Mouse (Mus musculus) kidney, embryonic 16.5 days (tissue): Measurements from ENCODE around the gene Cdc42bpg. TPM values are rescaled to one million over a fixed set of nuclear protein-coding genes. Genes with fewer than 3 reads are reported as not detected.
A peak's percentile ranks its signal among the peaks of the same experiment; 100 is the strongest.

Experiments used
- ATAC-seq: fragments of 200-750 bp; cut with Nextera tagmentation; 2 replicates; pipeline ENCODE4 v1.8.0; 2017; ENCODE audit warnings: moderate TSS enrichment; ENCODE audit not compliant: low FRiP score, low TSS enrichment
- H3K27ac ChIP-seq: fragments of 300-500 bp; sonication (generic); 2 replicates; pipeline ENCODE4 v1.5.1; 2014; ENCODE audit warnings: low read length
- H3K27me3 ChIP-seq: fragments of 300-500 bp; sonication (generic); 2 replicates; pipeline ENCODE4 v1.6.1; 2014; ENCODE audit warnings: low read length, control low read depth, mixed read lengths; ENCODE audit not compliant: insufficient read depth
- H3K36me3 ChIP-seq: fragments of 300-500 bp; sonication (generic); 2 replicates; pipeline ENCODE4 v1.6.1; 2014; ENCODE audit warnings: low read length, control low read depth, mixed read lengths; ENCODE audit not compliant: insufficient read depth
- H3K4me1 ChIP-seq: fragments of 300-500 bp; sonication (generic); 2 replicates; pipeline ENCODE4 v1.6.1; 2014; ENCODE audit warnings: low read length, control low read depth, mixed read lengths; ENCODE audit not compliant: insufficient read depth
- H3K4me2 ChIP-seq: fragments of 300-500 bp; sonication (generic); replicated peaks from 2 replicates; pipeline ENCODE4 v1.6.1; 2014; ENCODE audit warnings: low read depth, low read length
- H3K4me3 ChIP-seq: fragments of 300-500 bp; sonication (generic); 2 replicates; pipeline ENCODE4 v1.5.1; 2014; ENCODE audit warnings: mild to moderate bottlenecking, low read length
- H3K9ac ChIP-seq: fragments of 300-500 bp; sonication (generic); replicated peaks from 2 replicates; pipeline ENCODE4 v1.6.1; 2014; ENCODE audit warnings: low read length
- H3K9me3 ChIP-seq: fragments of 300-500 bp; sonication (generic); 2 replicates; pipeline ENCODE4 v1.6.1; 2016; ENCODE audit warnings: low read length, control low read depth
- WGBS: fragments of 180-500 bp; shearing (Covaris S2); extraction: QIAGEN DNeasy Blood & Tissue Kit; methylation state at CpG from one replicate; pipeline ENCODE4 v1.1.7; 2014; 5-methylcytosine and 5-hydroxymethylcytosine counted together
- polyA plus RNA-seq: library from polyadenylated mRNA; unstranded; fragments of >200 nt; fragmentation: Nextera tagmentation; extraction: Ambion mirVana; gene quantifications from 2 replicates; pipeline ENCODE4 v1.2.1, GENCODE M21; 2015

Cdc42bpg gene
- polyA plus RNA-seq, 1 experiment from 2014 or later, result 1.5 TPM

- Histone ChIP-seq H3K4me1 (peaks cover 10% of the 10 kb centered on the region), H3K9ac (no peak overlapping the region), H3K4me2 (no peak overlapping the region), H3K9me3 (no peaks in the 10 kb centered on the region), H3K27me3 (no peaks in the 10 kb centered on the region), H3K27ac (peak overlapping the region; percentile 78), H3K36me3 (peaks cover 34% of the 10 kb centered on the region), H3K4me3 (no peak overlapping the region)
- no peak for ATAC-seq
- 88% methylated on average over 5 of the region's 5 CpGs for WGBS
Measured at GRCm38 (mm10) chr19:6292262-6292661, 14.0 kb upstream of the Cdc42bpg start.

DNA sequence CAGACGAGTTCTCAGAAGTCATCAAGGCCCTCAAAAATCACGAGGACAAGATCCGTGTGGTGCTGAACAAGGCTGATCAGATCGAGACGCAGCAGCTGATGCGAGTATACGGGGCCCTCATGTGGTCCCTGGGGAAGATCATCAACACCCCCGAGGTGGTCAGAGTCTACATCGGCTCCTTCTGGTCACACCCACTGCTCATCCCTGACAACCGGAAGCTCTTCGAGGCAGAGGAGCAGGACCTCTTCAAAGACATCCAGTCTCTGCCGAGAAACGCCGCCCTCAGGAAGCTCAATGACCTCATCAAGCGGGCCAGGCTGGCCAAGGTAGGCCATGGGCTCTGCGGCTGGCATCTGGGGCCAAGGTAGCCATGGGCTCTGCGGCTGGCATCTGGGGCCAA is 12.0 kb upstream of the Cdc42bpg start:
- Histone ChIP-seq H3K4me2 (no peak overlapping the region), H3K27ac (no peak overlapping the region), H3K4me3 (no peak overlapping the region), H3K9me3 (no peaks in the 10 kb centered on the region), H3K9ac (no peak overlapping the region), H3K36me3 (peaks cover 48% of the 10 kb centered on the region), H3K4me1 (peaks cover 3% of the 10 kb centered on the region; the same call in 1 of the 2 replicates), H3K27me3 (no peaks in the 10 kb centered on the region)
- ATAC-seq, result no peak
- 93% methylated on average over 17 of the region's 17 CpGs for WGBS

GRCm38 (mm10) chr19:6296551-6297210 is 9.6 kb upstream of the Cdc42bpg start:
- H3K27ac ChIP-seq, result no peak overlapping the region
- 92% methylated on average over 5 of the region's 5 CpGs for WGBS
- no peaks in the 10 kb centered on the region for H3K27me3 ChIP-seq
- H3K36me3 ChIP-seq, result peaks cover 54% of the 10 kb centered on the region
- H3K9me3 ChIP-seq, result no peaks in the 10 kb centered on the region
- H3K4me2 ChIP-seq, result no peak overlapping the region
- ATAC-seq, result no peak
- no peaks in the 10 kb centered on the region for H3K4me1 ChIP-seq
- no peak overlapping the region for H3K9ac ChIP-seq
- H3K4me3 ChIP-seq, result no peak overlapping the region

GRCm38 (mm10) chr19:6297641-6298040 is 8.6 kb upstream of the Cdc42bpg start:
- no peaks in the 10 kb centered on the region for H3K27me3 ChIP-seq
- H3K9ac ChIP-seq, result no peak overlapping the region
- 90% methylated on average over 9 of the region's 9 CpGs for WGBS
- no peak overlapping the region for H3K4me3 ChIP-seq
- H3K4me1 ChIP-seq, result no peaks in the 10 kb centered on the region
- no peaks in the 10 kb centered on the region for H3K9me3 ChIP-seq
- H3K4me2 ChIP-seq, result no peak overlapping the region
- no peak overlapping the region for H3K27ac ChIP-seq
- H3K36me3 ChIP-seq, result peaks cover 54% of the 10 kb centered on the region
- ATAC-seq, result no peak

DNA sequence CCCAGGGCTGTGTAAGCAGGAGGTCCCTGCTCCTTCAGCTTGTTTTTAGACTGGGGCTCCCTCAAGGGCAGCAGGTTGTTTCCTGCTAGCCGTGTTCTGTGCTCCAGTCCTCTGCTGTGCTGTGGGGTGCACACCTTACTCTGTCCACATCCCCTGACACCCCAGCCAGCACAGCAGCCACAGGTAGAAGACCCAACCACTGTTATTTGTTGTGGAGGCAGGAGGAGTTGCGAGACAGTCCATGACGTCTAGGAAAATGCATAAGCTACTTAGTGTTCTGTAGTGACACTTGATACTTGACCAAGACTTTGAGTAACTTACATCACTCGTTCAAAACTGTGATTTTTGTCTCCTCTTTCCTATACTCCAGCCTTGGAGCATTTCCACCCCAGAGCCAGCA is 7.3 kb upstream of the Cdc42bpg start:
- H3K36me3 ChIP-seq, result peaks cover 54% of the 10 kb centered on the region
- H3K27ac ChIP-seq, result peak overlapping the region; percentile 51

DNA sequence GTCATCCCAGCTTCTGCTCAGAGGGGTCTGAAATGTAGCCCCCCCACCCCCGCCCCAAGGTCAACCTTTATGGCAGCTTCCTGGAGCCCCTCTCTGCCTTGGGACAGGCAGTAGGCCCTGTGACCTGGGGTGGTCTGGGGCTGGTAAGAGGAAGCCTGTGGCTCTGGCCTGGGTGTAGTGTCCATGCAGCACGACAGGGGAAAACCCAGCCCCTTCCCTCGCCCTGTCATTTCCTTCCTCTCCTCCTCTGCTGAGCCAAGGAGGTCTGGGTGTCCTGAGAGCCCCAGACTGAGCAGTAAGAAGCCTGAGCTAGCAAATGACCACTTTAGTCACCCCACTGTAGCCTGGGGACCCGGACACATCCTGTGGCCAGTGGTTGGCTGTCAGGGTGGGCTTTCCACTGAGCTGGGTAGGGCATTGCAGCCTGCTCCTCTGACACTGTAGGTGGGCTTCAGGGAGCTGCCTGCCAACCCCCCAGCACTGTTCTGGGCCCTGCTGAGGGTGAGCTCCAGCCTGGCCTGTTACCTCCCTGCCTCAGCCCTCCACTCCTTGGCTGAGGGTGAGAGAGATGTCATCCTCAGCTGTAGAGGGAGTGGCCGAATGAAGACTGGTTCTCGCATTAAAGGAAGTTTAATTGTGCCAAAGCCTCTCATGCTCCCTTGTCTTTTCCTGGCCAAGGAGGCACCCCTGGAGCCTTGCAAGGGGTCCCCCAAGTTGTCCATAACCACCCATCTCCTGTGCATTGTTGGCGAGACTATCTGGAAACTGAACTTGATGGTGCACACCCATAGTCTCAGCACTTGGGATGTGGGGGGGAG is 6.6 kb upstream of the Cdc42bpg start:
- no peak for ATAC-seq
- Histone ChIP-seq H3K4me2 (no peak overlapping the region), H3K9ac (no peak overlapping the region), H3K4me3 (no peak overlapping the region), H3K4me1 (no peaks in the 10 kb centered on the region), H3K27me3 (no peaks in the 10 kb centered on the region), H3K9me3 (no peaks in the 10 kb centered on the region), H3K36me3 (peaks cover 47% of the 10 kb centered on the region), H3K27ac (peak overlapping the region; percentile 54)
- WGBS, result 79% methylated on average over 7 of the region's 7 CpGs

More for the DNA sequence above, 7.3 kb upstream of the Cdc42bpg start:
- Histone ChIP-seq H3K27me3 (no peaks in the 10 kb centered on the region), H3K4me2 (no peak overlapping the region), H3K9ac (no peak overlapping the region), H3K4me1 (no peaks in the 10 kb centered on the region), H3K9me3 (no peaks in the 10 kb centered on the region), H3K4me3 (no peak overlapping the region)
- no peak for ATAC-seq
- WGBS, result 57% methylated on average over 4 of the region's 4 CpGs

- Histone ChIP-seq H3K36me3 (peaks cover 39% of the 10 kb centered on the region), H3K4me2 (no peak overlapping the region), H3K4me3 (no peak overlapping the region), H3K27me3 (no peaks in the 10 kb centered on the region), H3K27ac (peak overlapping the region; percentile 54), H3K4me1 (no peaks in the 10 kb centered on the region), H3K9ac (no peak overlapping the region), H3K9me3 (no peaks in the 10 kb centered on the region)
- 69% methylated on average over 7 of the region's 7 CpGs for WGBS
- ATAC-seq, result no peak
Measured at GRCm38 (mm10) chr19:6300402-6300841, 5.8 kb upstream of the Cdc42bpg start.

DNA sequence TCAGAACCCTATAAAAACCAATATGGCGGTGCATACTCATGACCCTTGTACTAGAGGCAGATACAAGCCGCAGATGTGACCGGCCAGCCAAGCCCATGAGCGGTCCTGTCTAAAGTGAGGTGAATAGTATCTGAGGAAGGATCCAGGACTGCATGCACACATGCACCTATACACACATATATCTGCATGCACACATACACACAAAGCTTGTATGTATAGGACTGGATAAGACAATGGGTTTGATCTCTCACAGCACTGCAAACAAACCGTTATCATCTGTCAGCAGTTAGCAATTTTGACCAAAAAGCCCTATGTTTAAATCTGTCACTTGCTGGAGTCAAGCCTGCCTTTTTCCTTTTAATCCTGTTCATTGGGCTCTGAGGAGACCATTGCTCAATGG is 4.1 kb upstream of the Cdc42bpg start:
- Histone ChIP-seq H3K9me3 (no peaks in the 10 kb centered on the region), H3K4me3 (no peak overlapping the region), H3K27me3 (no peaks in the 10 kb centered on the region), H3K27ac (no peak overlapping the region), H3K9ac (no peak overlapping the region), H3K4me2 (no peak overlapping the region), H3K4me1 (peaks cover 9% of the 10 kb centered on the region), H3K36me3 (peaks cover 29% of the 10 kb centered on the region)
- WGBS, result 94% methylated on average over 5 of the region's 5 CpGs
- no peak for ATAC-seq

DNA sequence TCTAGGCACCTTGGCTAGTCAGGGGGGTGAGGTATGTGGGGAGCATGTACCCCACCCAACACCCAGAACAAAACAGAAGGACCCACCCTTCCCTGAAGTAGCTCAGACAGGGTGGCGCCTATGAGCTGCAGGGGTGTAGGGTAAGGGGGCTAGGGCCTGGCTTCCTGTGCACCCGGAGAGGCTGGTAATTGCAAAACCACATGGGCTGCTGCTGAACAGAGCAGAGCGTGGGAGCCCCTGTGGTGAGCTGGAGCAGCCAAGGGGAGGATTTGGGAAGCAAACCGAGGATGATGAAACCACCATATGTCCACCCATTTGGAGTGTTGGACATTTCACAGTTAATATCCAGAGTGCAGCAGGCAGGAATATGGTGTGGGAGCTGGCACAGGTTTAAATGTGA is 3.7 kb upstream of the Cdc42bpg start:
- Histone ChIP-seq H3K27me3 (no peaks in the 10 kb centered on the region), H3K9ac (no peak overlapping the region), H3K4me1 (peaks cover 13% of the 10 kb centered on the region), H3K36me3 (peaks cover 25% of the 10 kb centered on the region), H3K9me3 (no peaks in the 10 kb centered on the region), H3K27ac (no peak overlapping the region), H3K4me2 (no peak overlapping the region), H3K4me3 (no peak overlapping the region)
- no peak for ATAC-seq
- 23% methylated on average over 4 of the region's 4 CpGs for WGBS

GRCm38 (mm10) chr19:6303831-6304230 is 2.4 kb upstream of the Cdc42bpg start:
- Histone ChIP-seq H3K36me3 (peaks cover 12% of the 10 kb centered on the region; the same call in 1 of the 2 replicates), H3K4me2 (no peak overlapping the region), H3K9me3 (no peaks in the 10 kb centered on the region), H3K9ac (peak overlapping the region; percentile 22; the same call in 1 of the 2 replicates), H3K4me3 (no peak overlapping the region), H3K27ac (no peak overlapping the region), H3K27me3 (no peaks in the 10 kb centered on the region), H3K4me1 (peaks cover 14% of the 10 kb centered on the region)
- WGBS, result 80% methylated on average over 6 of the region's 6 CpGs
- no peak for ATAC-seq
